Mouse (Mus musculus) limb, embryonic 11.5 days (tissue): ENCODE data around the gene Lypd3. TPM values are rescaled to one million over a fixed set of nuclear protein-coding genes. Genes with fewer than 3 reads are reported as not detected.

Experiments used
- ATAC-seq: fragments of 200-750 bp; cut with Nextera tagmentation; 2 replicates; pipeline ENCODE4 v1.8.0; 2017; ENCODE audit warnings: low read depth; ENCODE audit not compliant: insufficient number of reproducible peaks, low FRiP score, low TSS enrichment
- DNase-seq: peaks from one replicate; pipeline ENCODE4 v3.0.0-alpha.2; 2015; ENCODE audit warnings: low spot score
- H3K27ac ChIP-seq: fragments of 300-500 bp; sonication (generic); replicated peaks from 2 replicates; pipeline ENCODE4 v1.5.1; 2014; ENCODE audit warnings: low read depth, mild to moderate bottlenecking, low read length
- H3K27me3 ChIP-seq: fragments of 300-500 bp; sonication (generic); 2 replicates; pipeline ENCODE4 v1.6.1; 2014; ENCODE audit warnings: mild to moderate bottlenecking, low read length, mixed read lengths; ENCODE audit not compliant: control insufficient read depth, insufficient read depth
- H3K36me3 ChIP-seq: fragments of 300-500 bp; sonication (generic); 2 replicates; pipeline ENCODE4 v1.6.1; 2014; ENCODE audit warnings: mild to moderate bottlenecking, low read length, moderate library complexity, mixed read lengths; ENCODE audit not compliant: control insufficient read depth, insufficient read depth
- H3K4me1 ChIP-seq: fragments of 300-500 bp; sonication (generic); 2 replicates; pipeline ENCODE4 v1.6.1; 2014; ENCODE audit warnings: low read length, mixed read lengths; ENCODE audit not compliant: control insufficient read depth, insufficient read depth
- H3K4me2 ChIP-seq: fragments of 300-500 bp; sonication (generic); 2 replicates; pipeline ENCODE4 v1.6.1; 2014; ENCODE audit warnings: low read depth, mild to moderate bottlenecking, moderate library complexity; ENCODE audit not compliant: severe bottlenecking
- H3K4me3 ChIP-seq: fragments of 300-500 bp; sonication (generic); 2 replicates; pipeline ENCODE4 v1.5.1; 2014; ENCODE audit warnings: low read depth, low read length
- H3K9ac ChIP-seq: fragments of 300-500 bp; sonication (generic); 2 replicates; pipeline ENCODE4 v1.6.1; 2014; ENCODE audit warnings: mild to moderate bottlenecking, low read length
- H3K9me3 ChIP-seq: fragments of 300-500 bp; sonication (generic); 2 replicates; pipeline ENCODE4 v1.6.1; 2016; ENCODE audit warnings: low read length; ENCODE audit not compliant: control insufficient read depth
- WGBS: fragments of 180-500 bp; shearing (Covaris S2); extraction: QIAGEN DNeasy Blood & Tissue Kit; methylation state at CpG from one replicate; pipeline ENCODE4 v1.1.7; 2014; 5-methylcytosine and 5-hydroxymethylcytosine counted together
- polyA plus RNA-seq: library from polyadenylated mRNA; unstranded; fragments of >200 nt; fragmentation: Nextera tagmentation; extraction: Ambion mirVana; gene quantifications from 2 replicates; pipeline ENCODE4 v1.2.1, GENCODE M21; 2014

The Lypd3 gene
- polyA plus RNA-seq: 1.7 and 2.8 TPM in 2 replicates

DNA sequence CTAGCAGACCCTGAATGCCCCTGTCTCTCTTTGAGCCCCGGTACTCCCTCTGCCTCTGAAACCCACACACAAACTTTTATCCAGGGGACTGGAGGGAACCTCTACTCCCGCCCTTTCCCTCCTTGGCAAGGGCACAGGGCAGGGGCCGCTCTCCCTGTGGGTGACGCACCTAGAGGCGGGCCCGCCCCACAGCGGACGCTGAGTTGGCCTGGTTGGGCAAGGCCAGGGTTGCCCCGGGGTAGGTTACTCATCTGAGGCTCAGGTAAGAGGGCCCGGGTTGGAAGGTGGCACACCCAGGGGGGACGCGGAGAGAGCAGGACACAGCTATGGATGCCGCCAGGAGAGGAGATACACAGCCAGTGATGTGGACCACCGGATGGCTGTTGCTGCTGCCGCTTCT lies at the start of gene Lypd3:
Gene Lypd3 (plus strand): TSS at position 287 of the 400 bp plus-strand sequence.
- H3K27ac ChIP-seq: no peak within 1 kb of the TSS
- H3K36me3 ChIP-seq: no peaks in the 10 kb centered on the region
- no peak within 1 kb of the TSS for H3K9ac ChIP-seq
- peaks cover 48% of the 10 kb centered on the region for H3K27me3 ChIP-seq
- ATAC-seq (no peak), DNase-seq (no peak)
- no peak within 1 kb of the TSS for H3K4me2 ChIP-seq
- WGBS: 14% methylated on average over 15 of the region's 15 CpGs
- peak within 1 kb of the TSS; percentile 10; the same call in 1 of the 2 replicates for H3K4me3 ChIP-seq
- H3K4me1 ChIP-seq: no peaks in the 10 kb centered on the region
- no peaks in the 10 kb centered on the region for H3K9me3 ChIP-seq

DNA sequence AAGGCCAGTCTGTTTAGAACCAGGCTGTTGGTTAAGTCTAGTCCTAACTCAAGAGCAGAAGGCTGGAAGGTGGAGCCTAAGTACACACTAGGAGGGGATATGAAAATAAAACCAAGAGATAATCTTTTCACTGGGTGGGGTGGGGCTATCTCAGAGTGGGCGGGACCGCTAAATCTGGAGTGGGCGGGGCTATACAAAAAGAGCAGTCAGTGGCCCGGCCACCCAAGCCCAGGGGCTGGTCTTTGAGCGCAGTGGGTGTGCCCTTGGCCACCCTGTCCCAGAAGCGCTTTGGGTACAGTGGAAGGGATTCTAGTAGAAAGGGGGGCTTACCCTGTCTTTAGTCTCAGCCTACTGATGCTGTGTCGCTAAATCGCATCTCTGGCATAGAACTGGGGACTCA lies 49.5 kb upstream of the Lypd3 start:
- Histone ChIP-seq H3K27ac (no peak overlapping the region), H3K36me3 (no peaks in the 10 kb centered on the region), H3K9ac (no peak overlapping the region; the same call in 1 of the 2 replicates), H3K4me1 (peaks cover 3% of the 10 kb centered on the region; the same call in 1 of the 2 replicates), H3K27me3 (peaks cover 24% of the 10 kb centered on the region), H3K4me3 (peak overlapping the region; percentile 40), H3K4me2 (peak overlapping the region; percentile 58), H3K9me3 (no peaks in the 10 kb centered on the region)
- 5% methylated on average over 8 of the region's 8 CpGs for WGBS
- ATAC-seq (peak; percentile 55; the same call in 1 of the 2 replicates), DNase-seq (peak; percentile 33)

GRCm38 (mm10) chr7:24587330-24588105 lies 48.8 kb upstream of the Lypd3 start, which contains the start of the genes Ethe1 and Zfp575:
Gene Ethe1 (plus strand): TSS chr7:24587543.
Gene Zfp575 (minus strand): TSS chr7:24587641.
- Histone ChIP-seq H3K9me3 (no peaks in the 10 kb centered on the region), H3K4me2 (peak within 1 kb of the TSS; percentile 58), H3K9ac (peak within 1 kb of the TSS; percentile 79), H3K36me3 (no peaks in the 10 kb centered on the region), H3K4me3 (peak within 1 kb of the TSS; percentile 40), H3K27me3 (peaks cover 24% of the 10 kb centered on the region), H3K4me1 (peaks cover 3% of the 10 kb centered on the region; the same call in 1 of the 2 replicates), H3K27ac (no peak within 1 kb of the TSS)
- ATAC-seq (peak; percentile 57), DNase-seq (peak; percentile 86)
- 8% methylated on average over 30 of the region's 30 CpGs for WGBS

DNA sequence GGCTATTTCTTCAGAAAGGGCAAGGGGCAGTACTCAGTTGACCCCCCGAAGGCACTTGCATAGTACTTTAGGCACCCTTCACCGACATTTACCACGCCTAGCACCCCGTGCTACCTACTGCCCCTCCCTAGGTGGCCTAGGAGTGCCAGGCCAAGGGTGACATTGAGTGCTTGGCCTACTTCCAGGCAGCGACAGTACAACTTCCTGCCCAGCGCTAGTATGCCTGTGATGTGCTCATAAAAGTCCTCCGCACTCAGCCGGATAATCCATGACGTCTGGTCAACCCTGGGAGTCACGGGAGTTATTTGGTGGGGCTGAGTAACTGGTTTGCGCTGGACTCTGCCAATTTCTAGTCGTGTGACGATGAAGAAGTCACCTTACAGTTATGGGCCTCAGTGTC lies 48.0 kb upstream of the Lypd3 start:
- no peak for DNase-seq
- 69% methylated on average over 13 of the region's 13 CpGs for whole genome bisulfite sequencing
- no peaks in the 10 kb centered on the region for H3K9me3 ChIP-seq

GRCm38 (mm10) chr7:24591735-24592134 lies 44.6 kb upstream of the Lypd3 start:
- Histone ChIP-seq H3K4me1 (peaks cover 10% of the 10 kb centered on the region; the same call in 1 of the 2 replicates), H3K9ac (no peak overlapping the region), H3K36me3 (no peaks in the 10 kb centered on the region), H3K4me2 (no peak overlapping the region), H3K4me3 (no peak overlapping the region), H3K9me3 (no peaks in the 10 kb centered on the region; the same call in 1 of the 2 replicates), H3K27ac (no peak overlapping the region), H3K27me3 (peaks cover 3% of the 10 kb centered on the region)
- DNase-seq (no peak), ATAC-seq (no peak)
- 75% methylated on average over 5 of the region's 5 CpGs for WGBS

More for the DNA sequence above, 48.0 kb upstream of the Lypd3 start:
- H3K4me2 ChIP-seq: no peak overlapping the region
- no peak overlapping the region for H3K27ac ChIP-seq
- H3K27me3 ChIP-seq: peaks cover 24% of the 10 kb centered on the region
- H3K36me3 ChIP-seq: no peaks in the 10 kb centered on the region
- H3K4me1 ChIP-seq: peaks cover 3% of the 10 kb centered on the region; the same call in 1 of the 2 replicates
- H3K9ac ChIP-seq: no peak overlapping the region
- H3K4me3 ChIP-seq: no peak overlapping the region
- no peak for ATAC-seq

DNA sequence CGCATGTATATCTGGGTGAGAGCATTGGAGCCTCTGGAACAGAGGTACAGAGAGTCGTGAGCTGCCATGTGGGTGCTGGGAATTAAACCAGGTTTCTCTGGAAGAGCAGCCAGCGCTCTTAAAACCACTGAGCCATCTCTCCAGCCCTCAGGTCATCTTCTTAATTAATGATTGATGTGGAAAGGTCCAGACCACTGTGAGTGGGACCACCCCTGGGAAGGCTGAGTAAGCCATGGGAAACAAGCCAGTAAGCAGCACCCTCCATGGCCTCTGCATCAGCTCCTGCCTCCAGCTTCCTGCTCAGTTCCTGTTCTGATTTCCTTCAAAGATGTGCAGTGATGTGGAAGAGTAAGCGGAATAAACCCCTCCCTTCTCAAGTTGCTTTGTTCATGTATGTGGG lies 44.2 kb upstream of the Lypd3 start:
- Histone ChIP-seq H3K4me1 (peaks cover 10% of the 10 kb centered on the region; the same call in 1 of the 2 replicates), H3K4me2 (no peak overlapping the region), H3K4me3 (no peak overlapping the region), H3K27ac (no peak overlapping the region), H3K9ac (0 out of 2 replicates have a peak overlapping the region, but pooled peaks have one; percentile 30), H3K36me3 (no peaks in the 10 kb centered on the region), H3K9me3 (no peaks in the 10 kb centered on the region; the same call in 1 of the 2 replicates), H3K27me3 (no peaks in the 10 kb centered on the region; the same call in 1 of the 2 replicates)
- WGBS: 64% methylated on average over 4 of the region's 4 CpGs
- ATAC-seq: no peak
- DNase-seq: no peak

DNA sequence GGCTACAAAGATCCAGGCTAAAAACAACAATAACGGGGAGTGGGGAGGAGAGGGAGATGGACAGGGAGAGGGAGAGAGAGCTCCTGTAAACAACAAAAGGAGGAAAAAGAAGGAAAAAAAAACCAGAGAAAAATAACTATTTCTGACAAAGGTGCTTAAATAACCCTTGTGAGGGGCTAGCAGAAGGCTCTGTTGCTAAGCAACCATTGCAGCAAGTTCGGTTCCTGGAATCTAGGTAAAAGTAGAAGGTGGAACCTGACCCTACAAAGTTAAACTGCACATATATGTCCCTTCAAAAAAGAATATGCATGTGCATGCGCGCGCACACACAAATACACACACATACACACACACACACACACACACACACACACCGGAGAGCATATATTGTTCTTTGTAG lies 43.6 kb upstream of the Lypd3 start:
- DNase-seq (no peak), ATAC-seq (no peak)
- Histone ChIP-seq H3K4me1 (peaks cover 7% of the 10 kb centered on the region; the same call in 1 of the 2 replicates), H3K27me3 (no peaks in the 10 kb centered on the region; the same call in 1 of the 2 replicates), H3K36me3 (no peaks in the 10 kb centered on the region), H3K9me3 (no peaks in the 10 kb centered on the region; the same call in 1 of the 2 replicates), H3K9ac (no peak overlapping the region), H3K27ac (no peak overlapping the region), H3K4me3 (no peak overlapping the region), H3K4me2 (no peak overlapping the region)
- WGBS: 82% methylated on average over 6 of the region's 6 CpGs

DNA sequence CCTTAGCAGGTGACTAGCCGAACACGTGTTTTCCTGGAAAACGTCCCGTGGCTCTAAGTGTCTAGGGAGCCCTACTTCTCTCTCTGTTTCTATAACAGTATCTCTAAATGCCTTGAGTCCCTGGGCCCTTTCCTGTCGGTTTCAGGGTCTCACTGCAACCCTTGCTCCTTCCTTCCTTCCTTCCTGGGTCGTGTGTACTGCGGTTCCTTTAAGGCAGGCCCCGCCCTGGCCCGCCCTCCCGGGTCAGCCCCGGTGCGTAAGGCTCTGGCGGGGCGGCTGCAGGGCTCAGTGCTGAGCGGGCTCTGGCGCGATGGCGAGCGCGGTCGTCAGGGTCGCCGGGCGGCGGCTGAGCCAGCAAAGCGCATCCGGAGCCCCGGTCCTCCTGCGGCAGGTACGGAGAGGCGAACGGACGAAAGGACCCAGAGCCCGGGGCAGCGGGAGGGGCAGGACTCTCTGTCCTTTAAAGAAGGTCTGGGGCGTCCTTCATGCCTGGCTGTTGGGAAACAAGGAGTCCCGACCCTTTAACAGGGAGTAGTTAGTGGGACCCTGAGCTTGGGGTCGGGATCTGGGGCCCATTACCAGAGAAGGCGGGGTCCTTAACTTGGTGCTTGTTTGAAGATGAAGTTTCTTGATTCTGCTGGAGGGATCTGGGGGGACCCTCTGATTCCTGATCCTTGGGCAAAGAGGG lies 42.6 kb upstream of the Lypd3 start:
- 2% methylated on average over 38 of the region's 39 CpGs for WGBS
- Histone ChIP-seq H3K27ac (no peak overlapping the region), H3K36me3 (no peaks in the 10 kb centered on the region), H3K9ac (peak overlapping the region; percentile 65), H3K4me2 (peak overlapping the region; percentile 76), H3K4me3 (peak overlapping the region; percentile 56), H3K4me1 (peaks cover 7% of the 10 kb centered on the region; the same call in 1 of the 2 replicates), H3K27me3 (no peaks in the 10 kb centered on the region; the same call in 1 of the 2 replicates), H3K9me3 (no peaks in the 10 kb centered on the region; the same call in 1 of the 2 replicates)
- peak; percentile 78 for ATAC-seq
- DNase-seq: peak; percentile 79
